Mouse (Mus musculus) lung, embryonic 15.5 days (tissue): ENCODE measurements around the gene 1700030J22Rik. TPM values are rescaled to one million over a fixed set of nuclear protein-coding genes. Genes with fewer than 3 reads are reported as not detected.

ENCODE experiments used
- ATAC-seq: fragments of 200-750 bp; cut with Nextera tagmentation; 2 replicates; pipeline ENCODE4 v1.8.0; 2017; ENCODE audit warnings: moderate number of reproducible peaks, borderline replicate concordance; ENCODE audit not compliant: low FRiP score, low TSS enrichment; ENCODE audit errors: extremely low read depth
- H3K27ac ChIP-seq: fragments of 300-500 bp; sonication (generic); 2 replicates; pipeline ENCODE4 v1.5.1; 2015; ENCODE audit warnings: moderate library complexity, mild to moderate bottlenecking, inconsistent platforms
- H3K27me3 ChIP-seq: fragments of 300-500 bp; sonication (generic); 2 replicates; pipeline ENCODE4 v1.6.1; 2015; ENCODE audit warnings: inconsistent platforms
- H3K36me3 ChIP-seq: fragments of 300-500 bp; sonication (generic); 2 replicates; pipeline ENCODE4 v1.6.1; 2015; ENCODE audit warnings: inconsistent platforms
- H3K4me1 ChIP-seq: fragments of 300-500 bp; sonication (generic); 2 replicates; pipeline ENCODE4 v1.6.1; 2015; ENCODE audit warnings: inconsistent platforms
- H3K4me2 ChIP-seq: fragments of 300-500 bp; sonication (generic); 2 replicates; pipeline ENCODE4 v1.6.1; 2015; ENCODE audit warnings: inconsistent platforms, mild to moderate bottlenecking, moderate library complexity
- H3K4me3 ChIP-seq: fragments of 300-500 bp; sonication (generic); 2 replicates; pipeline ENCODE4 v1.5.1; 2015; ENCODE audit warnings: mild to moderate bottlenecking, inconsistent platforms
- H3K9ac ChIP-seq: fragments of 300-500 bp; sonication (generic); 2 replicates; pipeline ENCODE4 v1.6.1; 2015; ENCODE audit warnings: inconsistent platforms
- H3K9me3 ChIP-seq: fragments of 300-500 bp; sonication (generic); 2 replicates; pipeline ENCODE4 v1.6.1; 2016; ENCODE audit warnings: inconsistent platforms
- WGBS: fragments of 180-500 bp; shearing (Covaris S2); methylation state at CpG from one replicate; pipeline ENCODE4 v1.1.7; 2015; 5-methylcytosine and 5-hydroxymethylcytosine counted together
- polyA plus RNA-seq: library from polyadenylated mRNA; unstranded; fragments of >200 nt; fragmentation: Nextera tagmentation; extraction: Ambion mirVana; gene quantifications from 2 replicates; pipeline ENCODE4 v1.2.1, GENCODE M21; 2015

The 1700030J22Rik gene
- polyA plus RNA-seq, 1 experiment from 2014 or later: 2.8 TPM

- Histone ChIP-seq H3K9ac (no peak overlapping the region), H3K27ac (peak overlapping the region; percentile 52), H3K4me1 (peaks cover 56% of the 10 kb centered on the region), H3K9me3 (no peaks in the 10 kb centered on the region), H3K4me3 (no peak overlapping the region), H3K4me2 (no peak overlapping the region), H3K27me3 (no peaks in the 10 kb centered on the region), H3K36me3 (no peaks in the 10 kb centered on the region)
- no peak for ATAC-seq
- 74% methylated on average over 7 of the region's 7 CpGs for WGBS
Measured at GRCm38 (mm10) chr8:116947589-116947988, 31.2 kb downstream of the 1700030J22Rik start.

GRCm38 (mm10) chr8:116946851-116947250, 31.9 kb downstream of the 1700030J22Rik start:
- Histone ChIP-seq H3K9ac (no peak overlapping the region), H3K36me3 (no peaks in the 10 kb centered on the region), H3K4me1 (peaks cover 55% of the 10 kb centered on the region), H3K4me2 (peak overlapping the region; percentile 11; the same call in 1 of the 2 replicates), H3K27ac (peak overlapping the region; percentile 4; the same call in 1 of the 2 replicates), H3K4me3 (no peak overlapping the region), H3K9me3 (no peaks in the 10 kb centered on the region), H3K27me3 (no peaks in the 10 kb centered on the region)
- ATAC-seq: no peak
- 68% methylated on average over 6 of the region's 6 CpGs for WGBS

GRCm38 (mm10) chr8:116946268-116946838, 32.4 kb downstream of the 1700030J22Rik start:
- Histone ChIP-seq H3K9me3 (no peaks in the 10 kb centered on the region), H3K27me3 (no peaks in the 10 kb centered on the region), H3K4me2 (peak overlapping the region; percentile 11), H3K4me1 (peaks cover 51% of the 10 kb centered on the region), H3K4me3 (no peak overlapping the region), H3K9ac (no peak overlapping the region), H3K36me3 (no peaks in the 10 kb centered on the region), H3K27ac (peak overlapping the region; percentile 4; the same call in 1 of the 2 replicates)
- no peak for ATAC-seq
- whole genome bisulfite sequencing: 65% methylated on average over 21 of the region's 21 CpGs

- no peak overlapping the region for H3K9ac ChIP-seq
- no peaks in the 10 kb centered on the region for H3K27me3 ChIP-seq
- no peaks in the 10 kb centered on the region for H3K9me3 ChIP-seq
- peak overlapping the region; percentile 95 for H3K4me2 ChIP-seq
- H3K27ac ChIP-seq: no peak overlapping the region
- no peak overlapping the region for H3K4me3 ChIP-seq
- 68% methylated on average over 9 of the region's 9 CpGs for WGBS
- H3K36me3 ChIP-seq: peaks cover 4% of the 10 kb centered on the region; the same call in 1 of the 2 replicates
- peaks cover 44% of the 10 kb centered on the region for H3K4me1 ChIP-seq
- ATAC-seq: no peak
Measured at GRCm38 (mm10) chr8:116945169-116945910, 33.4 kb downstream of the 1700030J22Rik start.

GRCm38 (mm10) chr8:116944385-116944696, 34.4 kb downstream of the 1700030J22Rik start:
- H3K4me3 ChIP-seq: peak overlapping the region; percentile 90
- H3K9me3 ChIP-seq: no peaks in the 10 kb centered on the region
- H3K36me3 ChIP-seq: peaks cover 4% of the 10 kb centered on the region; the same call in 1 of the 2 replicates
- ATAC-seq: no peak
- H3K4me1 ChIP-seq: peaks cover 41% of the 10 kb centered on the region
- peak overlapping the region; percentile 95 for H3K4me2 ChIP-seq
- H3K27me3 ChIP-seq: no peaks in the 10 kb centered on the region
- peak overlapping the region; percentile 79; the same call in 1 of the 2 replicates for H3K9ac ChIP-seq
- no peak overlapping the region for H3K27ac ChIP-seq
- 13% methylated on average over 4 of the region's 4 CpGs for WGBS

- H3K36me3 ChIP-seq: peaks cover 4% of the 10 kb centered on the region; the same call in 1 of the 2 replicates
- ATAC-seq: peak; percentile 50
- peak overlapping the region; percentile 79 for H3K9ac ChIP-seq
- H3K4me3 ChIP-seq: peak overlapping the region; percentile 90
- under 1% methylated on average over 62 of the region's 62 CpGs for WGBS
- peaks cover 41% of the 10 kb centered on the region for H3K4me1 ChIP-seq
- peak overlapping the region; percentile 56 for H3K27ac ChIP-seq
- peak overlapping the region; percentile 95 for H3K4me2 ChIP-seq
- H3K9me3 ChIP-seq: no peaks in the 10 kb centered on the region
- H3K27me3 ChIP-seq: no peaks in the 10 kb centered on the region
Measured at GRCm38 (mm10) chr8:116943555-116944384, 35.0 kb downstream of the 1700030J22Rik start.

GRCm38 (mm10) chr8:116943161-116943554, 35.6 kb downstream of the 1700030J22Rik start, which contains the start of gene Atmin:
Gene Atmin, plus strand, starts transcription at chr8:116943393.
- Histone ChIP-seq H3K27me3 (no peaks in the 10 kb centered on the region), H3K27ac (peak within 1 kb of the TSS; percentile 56)
- WGBS: 1% methylated on average over 44 of the region's 46 CpGs

GRCm38 (mm10) chr8:116942284-116943058, 36.3 kb downstream of the 1700030J22Rik start:
- Histone ChIP-seq H3K36me3 (peaks cover 12% of the 10 kb centered on the region), H3K9ac (no peak overlapping the region), H3K4me2 (peak overlapping the region; percentile 95), H3K4me1 (peaks cover 36% of the 10 kb centered on the region), H3K9me3 (no peaks in the 10 kb centered on the region), H3K4me3 (no peak overlapping the region), H3K27me3 (no peaks in the 10 kb centered on the region), H3K27ac (peak overlapping the region; percentile 0; the same call in 1 of the 2 replicates)
- 59% methylated on average over 12 of the region's 12 CpGs for WGBS
- no peak for ATAC-seq

More at GRCm38 (mm10) chr8:116943161-116943554, 35.6 kb downstream of the 1700030J22Rik start, which contains the start of gene Atmin:
- peaks cover 41% of the 10 kb centered on the region for H3K4me1 ChIP-seq
- ATAC-seq: peak; percentile 88
- peak within 1 kb of the TSS; percentile 79 for H3K9ac ChIP-seq
- H3K9me3 ChIP-seq: no peaks in the 10 kb centered on the region
- peak within 1 kb of the TSS; percentile 90 for H3K4me3 ChIP-seq
- H3K4me2 ChIP-seq: peak within 1 kb of the TSS; percentile 95
- H3K36me3 ChIP-seq: peaks cover 7% of the 10 kb centered on the region; the same call in 1 of the 2 replicates

GRCm38 (mm10) chr8:116935506-116935905, 43.3 kb downstream of the 1700030J22Rik start:
- Histone ChIP-seq H3K27me3 (no peaks in the 10 kb centered on the region), H3K9ac (no peak overlapping the region), H3K36me3 (peaks cover 72% of the 10 kb centered on the region), H3K4me2 (no peak overlapping the region), H3K4me3 (no peak overlapping the region), H3K4me1 (no peaks in the 10 kb centered on the region), H3K27ac (no peak overlapping the region), H3K9me3 (no peaks in the 10 kb centered on the region)
- ATAC-seq: no peak
- WGBS: 80% methylated on average over 6 of the region's 6 CpGs

GRCm38 (mm10) chr8:116934976-116935375, 43.8 kb downstream of the 1700030J22Rik start:
- WGBS: 92% methylated on average over 4 of the region's 4 CpGs
- H3K9ac ChIP-seq: no peak overlapping the region
- H3K4me1 ChIP-seq: no peaks in the 10 kb centered on the region
- ATAC-seq: no peak
- H3K9me3 ChIP-seq: no peaks in the 10 kb centered on the region
- H3K4me3 ChIP-seq: no peak overlapping the region
- no peaks in the 10 kb centered on the region for H3K27me3 ChIP-seq
- H3K27ac ChIP-seq: no peak overlapping the region
- peaks cover 73% of the 10 kb centered on the region for H3K36me3 ChIP-seq
- no peak overlapping the region for H3K4me2 ChIP-seq

- Histone ChIP-seq H3K4me2 (no peak overlapping the region), H3K9me3 (no peaks in the 10 kb centered on the region), H3K27ac (no peak overlapping the region), H3K36me3 (peaks cover 62% of the 10 kb centered on the region), H3K9ac (no peak overlapping the region), H3K4me1 (no peaks in the 10 kb centered on the region), H3K27me3 (no peaks in the 10 kb centered on the region), H3K4me3 (no peak overlapping the region)
- WGBS: 85% methylated on average over 5 of the region's 5 CpGs
- ATAC-seq: no peak
Measured at GRCm38 (mm10) chr8:116928588-116928987, 50.2 kb downstream of the 1700030J22Rik start.
